Mouse (Mus musculus): Measurements from ENCODE around the gene Copa. TPM values are rescaled to one million over a fixed set of nuclear protein-coding genes. Genes with fewer than 3 reads are reported as not detected.

The Copa gene
- total RNA-seq, 2 experiments from 2014 or later, result 143 to 144 TPM

DNA sequence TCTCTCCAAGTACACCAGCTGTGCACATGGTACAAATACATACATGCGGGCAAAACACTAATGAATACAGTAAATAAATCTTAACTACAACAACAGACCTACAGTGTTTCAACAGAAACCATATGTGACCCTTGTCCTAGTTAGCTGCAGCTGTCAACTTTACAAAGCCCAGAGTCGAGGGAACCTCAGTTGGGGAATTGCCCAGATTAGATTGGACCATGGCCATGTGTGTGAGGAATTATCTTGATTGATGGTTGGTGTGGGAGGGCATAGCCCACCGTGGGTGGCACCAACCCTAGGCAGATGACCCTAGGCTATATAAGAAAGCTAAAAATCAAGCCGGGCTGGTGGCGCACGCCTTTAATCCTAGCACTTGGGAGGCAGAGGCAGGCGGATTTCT, 50.0 kb downstream of the Copa start:
- intact Hi-C loops (cut with DNase I), result no loop called here
- DNase-seq (ENCODE audit: low spot score in 2 of 2), result no peak

DNA sequence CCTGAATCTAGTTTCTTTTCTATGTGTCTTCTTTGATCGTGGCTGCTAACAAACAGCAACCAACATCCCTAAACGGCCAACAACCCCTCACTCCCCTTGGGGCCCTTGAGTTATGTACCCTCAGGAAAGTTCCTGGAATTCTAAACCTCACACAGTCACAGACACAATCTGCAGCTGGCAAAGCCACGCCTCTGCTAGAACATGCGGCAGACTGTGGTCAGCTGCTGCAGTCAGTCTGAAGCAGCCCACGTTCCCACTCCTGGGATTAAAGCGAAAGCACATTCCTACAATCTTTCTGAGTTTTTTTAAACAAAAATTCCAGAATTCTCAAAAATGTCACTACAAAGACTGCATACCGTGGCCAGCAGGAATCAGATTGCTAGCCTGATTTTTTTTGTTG, 51.2 kb downstream of the Copa start:
- no peak for DNase-seq (ENCODE audit: low spot score in 2 of 2)
- intact Hi-C loops (cut with DNase I), result no loop called here

DNA sequence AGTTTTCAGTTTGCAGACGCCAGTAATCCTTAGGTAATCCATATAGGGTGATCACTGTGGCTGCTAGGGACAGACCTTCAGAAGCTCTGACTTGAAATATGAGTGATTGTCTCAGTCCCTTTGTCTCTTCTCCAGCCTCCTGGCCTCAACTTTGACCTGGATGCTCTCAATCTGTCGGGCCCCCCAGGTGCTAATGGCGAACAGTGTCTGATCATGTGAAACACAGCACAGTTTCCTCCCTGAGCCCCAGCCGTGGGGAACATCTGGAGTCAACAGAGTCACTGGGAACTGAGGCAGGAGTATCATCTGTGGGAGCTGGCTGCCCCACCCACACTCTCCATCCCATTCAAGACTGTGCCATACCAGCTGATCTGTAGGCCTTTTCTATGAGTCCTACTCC, 51.7 kb downstream of the Copa start:
- no peak for DNase-seq (ENCODE audit: low spot score in 2 of 2)
- intact Hi-C loops (cut with DNase I), result no loop called here

DNA sequence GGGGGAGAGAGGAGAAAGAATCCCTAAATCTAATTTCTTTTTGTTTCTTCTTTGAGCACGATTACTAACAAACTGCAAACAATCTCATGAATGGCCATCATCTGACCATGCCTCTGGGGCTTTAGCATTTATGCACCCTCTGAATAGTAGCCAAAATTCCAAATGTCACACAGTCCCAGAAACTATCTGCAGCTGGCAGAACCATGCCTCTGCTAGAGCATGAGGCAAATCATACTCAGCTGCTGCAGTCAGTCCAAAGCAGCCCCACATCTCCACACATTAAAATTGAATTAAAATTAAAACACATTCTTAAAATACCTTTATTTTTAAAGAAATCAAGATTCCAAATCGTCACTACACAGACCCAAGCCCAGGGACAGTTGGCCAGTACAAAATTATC, 57.8 kb downstream of the Copa start:
- DNase-seq (ENCODE audit: low spot score in 2 of 2), result no peak
- intact Hi-C loops (cut with DNase I), result no loop called here

DNA sequence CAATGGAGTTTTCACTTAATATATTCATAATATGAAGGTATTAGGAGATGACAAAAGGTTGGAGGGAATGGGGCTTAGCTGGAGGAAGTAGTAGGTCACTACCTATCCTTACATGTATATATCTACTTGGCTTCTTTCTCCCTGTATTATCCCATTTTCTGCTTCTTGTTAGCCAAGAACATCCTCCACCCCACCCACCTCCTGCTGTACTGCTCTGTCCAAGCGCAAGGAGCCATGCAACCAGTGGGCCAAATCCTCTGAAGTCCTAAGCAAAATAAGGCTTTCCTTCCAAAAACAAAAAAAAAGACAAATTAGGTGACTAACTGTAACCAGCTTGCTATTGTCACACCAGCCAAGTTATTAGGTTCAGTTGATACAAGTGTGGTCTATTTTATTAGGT, 58.5 kb downstream of the Copa start:
- DNase-seq (ENCODE audit: low spot score in 2 of 2), result no peak
- intact Hi-C loops (cut with DNase I), result no loop called here

DNA sequence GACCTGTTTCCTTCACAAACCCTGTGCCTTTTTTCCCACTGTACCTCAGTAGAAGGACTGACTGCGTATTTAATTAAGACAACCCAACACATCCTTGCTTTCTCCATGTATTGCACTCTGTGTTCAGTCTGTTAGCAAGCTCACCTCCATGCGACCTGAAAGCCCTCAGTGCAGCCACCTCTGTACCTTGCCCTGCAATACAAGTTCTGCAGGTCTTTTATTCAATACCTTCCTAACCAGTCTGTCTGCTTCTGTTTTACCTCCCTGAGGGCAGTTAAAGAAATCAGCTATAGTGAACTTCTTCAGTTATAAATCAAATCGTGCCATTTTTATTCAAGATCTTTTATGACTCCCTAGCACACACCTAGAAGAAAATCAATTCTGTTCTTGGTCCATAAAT, 59.2 kb downstream of the Copa start:
- intact Hi-C loops (cut with DNase I), result no loop called here
- DNase-seq (ENCODE audit: low spot score in 2 of 2), result no peak

DNA sequence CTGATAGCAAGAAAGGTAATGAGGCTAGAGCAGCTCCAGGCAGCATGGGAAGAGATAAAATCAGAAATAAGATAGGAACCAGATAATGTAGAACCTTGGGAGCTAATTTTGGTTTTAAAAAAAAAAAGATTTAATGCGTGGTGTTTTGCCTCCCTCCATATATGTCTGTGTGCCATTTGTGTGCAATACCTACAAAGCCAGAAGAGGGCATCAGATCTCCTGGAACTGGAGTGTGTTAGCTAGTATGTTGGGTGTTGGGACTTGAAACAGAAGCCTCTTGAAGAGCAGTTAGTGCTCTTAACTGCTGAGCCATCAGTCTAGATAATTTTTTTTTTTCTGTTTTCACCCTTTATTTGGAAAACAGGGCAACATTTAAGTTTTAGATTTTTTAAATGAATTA, 61.2 kb downstream of the Copa start:
- intact Hi-C loops (cut with DNase I), result no loop called here
- peak; percentile 35 to 42 for DNase-seq (ENCODE audit: low spot score in 2 of 2)

DNA sequence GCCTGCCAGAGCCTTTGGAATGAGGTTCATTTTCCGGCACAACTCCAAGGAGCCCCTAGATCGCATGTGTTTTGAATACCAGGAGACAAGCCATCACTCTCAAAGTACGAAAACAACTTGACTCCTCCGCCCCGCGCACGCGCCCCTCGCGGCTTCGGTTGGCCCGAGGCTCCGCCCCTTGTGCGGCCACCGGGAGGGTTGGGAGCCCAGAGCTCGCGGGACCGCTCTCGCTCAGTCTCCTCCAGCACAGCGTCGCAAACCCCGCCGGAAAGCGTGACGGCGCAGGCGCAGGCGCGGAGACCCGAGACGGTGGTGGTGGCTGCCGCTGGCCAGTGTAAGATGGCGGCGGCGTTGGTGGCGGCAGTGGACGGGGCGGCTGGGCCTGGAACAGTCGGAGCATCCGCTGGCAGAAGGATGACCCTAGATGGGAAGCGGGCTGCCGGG, 65.5 kb downstream of the Copa start, which contains the start of gene Dcaf8:
Dcaf8 (plus strand) TSS at position 250 of the 444 bp plus-strand sequence.
- intact Hi-C loops (cut with DNase I), result loop anchor here (1.0 to 5.0 kb wide), 3 partner anchors 59 to 219 kb away; partner anchors contain the start of gene Pea15a
- DNase-seq (ENCODE audit: low spot score in 2 of 2), result peak; percentile 96 to 97

DNA sequence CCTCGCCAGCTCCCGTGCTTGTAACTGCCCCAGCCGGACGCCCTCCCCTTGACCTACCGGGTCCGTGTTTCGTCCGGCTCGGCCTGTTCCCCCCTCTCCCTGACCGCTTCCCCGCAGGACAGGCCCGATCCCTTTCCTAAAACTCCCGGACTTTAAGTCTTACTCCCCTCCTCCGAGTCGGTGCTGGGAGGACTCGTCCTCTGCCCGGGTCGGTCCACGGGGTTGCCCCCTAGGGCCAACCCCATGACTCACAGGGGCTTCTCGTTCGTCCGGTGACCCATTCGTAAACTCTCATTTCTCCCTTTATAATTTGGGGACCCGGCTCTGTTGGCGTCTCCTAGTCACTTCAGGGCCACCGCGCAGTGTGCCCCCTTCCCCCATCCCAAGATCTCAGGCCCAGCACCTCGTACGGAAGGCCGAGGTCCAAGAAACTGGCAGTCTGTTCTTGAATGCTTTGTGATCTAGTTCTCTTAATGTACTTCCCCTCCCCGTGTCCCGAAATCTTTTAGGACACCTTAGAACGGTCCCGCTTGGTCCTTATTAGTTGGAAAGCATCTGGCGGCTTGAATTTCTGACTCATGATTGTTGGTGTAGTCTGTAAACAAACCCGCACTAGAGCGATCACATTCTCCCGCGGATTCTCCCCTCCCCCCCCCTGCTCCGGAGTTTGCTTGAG, 66.1 kb downstream of the Copa start:
- peak in 1 of 2 experiments; percentile 45 for DNase-seq (ENCODE audit: low spot score in 2 of 2)
- intact Hi-C loops (cut with DNase I), result loop anchor here (1.0 to 5.0 kb wide), 3 partner anchors 59 to 219 kb away; partner anchors contain the start of gene Pea15a

DNA sequence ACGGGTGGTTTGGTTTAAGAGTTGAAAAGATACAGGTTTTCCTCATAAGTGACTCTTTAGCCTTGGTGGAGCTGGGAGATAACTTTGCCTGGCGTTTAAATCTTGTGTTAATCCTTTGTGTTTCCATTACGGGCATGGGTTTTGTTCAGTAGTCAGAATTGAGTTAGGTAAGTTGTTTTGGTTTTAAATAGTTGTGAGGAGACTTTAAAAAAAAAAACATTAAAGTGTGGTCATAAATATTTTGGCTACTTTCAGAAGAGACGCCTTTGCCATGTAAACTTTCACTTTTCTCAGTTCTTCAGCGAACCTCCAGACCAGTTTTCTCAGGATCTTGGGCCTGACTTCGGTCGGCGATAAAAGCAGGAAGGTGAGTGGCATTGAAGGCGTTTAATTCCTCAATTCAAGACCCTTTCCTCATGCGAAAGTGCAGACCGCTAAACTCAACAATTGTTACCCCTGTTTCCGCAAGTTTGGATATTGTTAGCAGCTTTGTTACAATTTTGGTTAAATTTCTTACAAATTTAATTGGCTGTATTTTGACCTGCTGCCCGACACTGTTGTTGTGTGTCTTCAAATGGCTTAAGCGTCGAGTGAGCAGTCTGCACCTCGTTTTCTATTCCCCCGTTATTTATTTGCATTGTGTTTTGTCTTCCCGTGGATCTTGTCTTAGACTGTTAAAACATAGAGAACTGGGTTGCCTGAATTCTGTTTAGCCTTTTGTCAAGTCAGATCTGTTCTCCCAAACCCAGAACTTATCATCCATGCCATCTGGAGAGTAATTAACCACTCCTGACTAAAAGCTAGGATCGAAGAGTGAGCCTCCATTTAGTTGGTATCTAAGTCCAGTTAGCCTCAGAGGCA, 66.9 kb downstream of the Copa start:
- DNase-seq (ENCODE audit: low spot score in 2 of 2), result no peak
- intact Hi-C loops (cut with DNase I), result loop anchor here (1.0 to 5.0 kb wide), 3 partner anchors 58 to 218 kb away; partner anchors contain the start of gene Pea15a

DNA sequence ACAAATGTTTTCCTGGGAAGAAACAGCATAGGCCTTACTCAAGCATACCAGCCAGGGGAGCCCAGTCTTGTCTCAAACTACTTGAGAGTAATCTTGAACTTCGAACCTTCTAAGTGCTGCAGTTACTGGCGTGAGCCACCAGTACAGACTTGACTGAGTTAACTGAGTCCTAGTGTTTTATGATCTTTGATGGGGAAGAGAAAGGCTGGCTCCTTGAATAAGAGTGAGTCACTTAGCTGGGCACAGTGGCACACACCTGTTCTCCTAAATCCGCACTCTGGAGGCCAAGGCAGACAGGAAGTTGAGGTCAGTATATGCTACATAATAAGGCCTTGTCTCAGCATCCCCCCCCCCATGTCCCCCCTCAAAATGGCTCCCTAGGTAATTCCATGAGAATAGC, 72.2 kb downstream of the Copa start:
- intact Hi-C loops (cut with DNase I), result loop anchor here (5.0 kb wide), 1 partner anchor 38 kb away; no protein-coding TSS in a partner anchor
- DNase-seq (ENCODE audit: low spot score in 2 of 2), result no peak

DNA sequence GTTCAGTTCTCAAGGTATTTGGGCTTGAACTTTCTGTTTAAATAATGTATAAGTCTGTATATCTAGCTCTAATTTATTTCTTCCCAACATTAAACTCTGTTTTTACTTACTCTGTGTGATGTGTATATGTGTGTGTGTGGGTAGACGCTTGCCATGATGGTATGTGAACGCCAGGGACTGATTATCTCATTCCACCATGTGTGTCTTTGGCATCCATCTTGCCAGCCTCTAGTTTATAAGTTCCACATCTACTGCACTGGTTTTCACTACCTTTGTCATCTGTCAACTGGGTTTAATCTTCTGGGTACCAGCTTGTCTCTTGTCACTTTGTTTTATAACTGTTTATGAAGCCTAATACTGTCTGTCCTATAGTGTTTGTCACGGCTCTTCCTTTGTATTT, 73.2 kb downstream of the Copa start:
- no peak for DNase-seq (ENCODE audit: low spot score in 2 of 2)
- intact Hi-C loops (cut with DNase I), result no loop called here

DNA sequence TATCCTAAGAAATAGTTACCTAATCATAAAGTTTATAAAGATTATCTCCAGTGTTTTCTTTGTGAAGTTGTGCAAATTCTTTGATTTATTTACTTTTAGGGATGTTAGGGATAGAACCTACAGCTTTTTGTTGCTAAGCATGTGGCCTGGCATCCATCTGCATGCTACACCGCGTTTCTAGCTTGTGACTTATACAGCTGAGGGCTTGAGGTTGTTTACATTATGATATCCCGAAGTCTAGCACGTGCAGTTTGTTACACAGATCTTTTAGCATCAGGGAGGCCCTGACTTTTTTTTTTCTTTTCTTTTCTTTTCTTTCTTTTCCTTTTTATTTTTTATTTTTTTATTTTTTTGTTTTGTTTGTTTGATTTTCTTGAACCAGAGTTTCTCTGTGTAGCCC, 77.6 kb downstream of the Copa start:
- no peak for DNase-seq (ENCODE audit: low spot score in 2 of 2)
- intact Hi-C loops (cut with DNase I), result loop anchor here (2.0 to 5.0 kb wide), 2 partner anchors 57 to 151 kb away; partner anchors contain the start of gene Casq1

DNA sequence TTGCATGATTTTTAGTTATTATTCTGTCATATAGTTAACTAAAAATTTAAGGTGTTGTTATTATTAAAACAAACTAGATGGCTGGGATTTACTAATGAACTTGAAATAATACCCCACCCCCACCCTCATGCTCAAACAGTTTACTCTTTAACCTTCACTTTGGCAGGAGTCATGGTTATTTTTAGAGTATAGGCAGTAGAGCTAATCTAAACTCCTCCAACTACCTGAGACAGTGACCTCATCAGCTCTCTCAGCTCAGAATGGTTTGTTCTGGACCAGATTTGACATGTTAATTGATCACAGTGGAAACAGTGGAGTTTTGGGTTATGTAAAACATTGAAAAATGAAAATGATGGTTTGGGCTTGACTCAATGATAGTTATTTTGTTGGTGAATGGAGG, 78.2 kb downstream of the Copa start:
- intact Hi-C loops (cut with DNase I), result loop anchor here (2.0 to 5.0 kb wide), 2 partner anchors 57 to 150 kb away; partner anchors contain the start of gene Casq1
- DNase-seq (ENCODE audit: low spot score in 2 of 2), result no peak

DNA sequence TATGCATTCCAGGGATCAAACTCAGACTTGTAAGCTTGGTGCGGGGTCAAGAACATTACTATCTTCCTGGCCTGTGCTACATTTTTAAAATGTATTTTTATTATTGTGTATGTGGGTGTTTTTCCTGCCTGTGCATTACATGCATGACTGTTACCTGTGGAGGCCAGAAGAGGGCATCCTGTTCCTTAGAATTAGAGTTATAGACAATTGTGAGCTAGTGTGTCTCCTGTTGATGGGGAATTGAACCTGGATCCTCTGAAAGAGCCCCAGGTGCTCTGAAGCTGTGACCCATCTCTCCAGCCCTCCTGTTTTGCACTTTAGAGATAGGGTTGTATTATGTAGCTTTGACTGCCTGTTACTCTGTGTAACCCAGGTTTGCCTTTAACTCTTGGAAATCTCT, 79.7 kb downstream of the Copa start:
- DNase-seq (ENCODE audit: low spot score in 2 of 2), result no peak
- intact Hi-C loops (cut with DNase I), result loop anchor here (5.0 kb wide), 1 partner anchor 55 kb away; the partner anchor contains the start of gene Casq1

DNA sequence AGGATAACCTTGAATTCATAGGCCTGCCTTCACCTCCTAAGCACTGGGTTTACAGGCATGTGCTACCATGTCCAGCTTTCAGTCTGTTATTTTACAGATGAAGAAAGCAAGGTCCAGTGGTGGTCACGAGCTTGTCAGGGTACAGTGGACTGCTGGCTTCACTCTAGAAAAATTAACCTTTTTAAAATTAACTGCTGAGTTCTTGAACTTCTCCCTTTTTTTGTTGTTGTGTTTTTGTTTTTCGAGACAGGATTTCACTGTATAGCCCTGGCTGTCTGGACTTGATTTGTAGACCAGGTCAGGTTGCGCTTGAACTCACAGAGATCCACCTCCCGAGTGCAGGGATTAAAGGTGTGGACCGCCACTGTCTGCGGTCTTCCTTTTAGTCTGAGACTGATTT, 80.6 kb downstream of the Copa start:
- intact Hi-C loops (cut with DNase I), result loop anchor here (5.0 kb wide), 1 partner anchor 54 kb away; the partner anchor contains the start of gene Casq1
- no peak for DNase-seq (ENCODE audit: low spot score in 2 of 2)

DNA sequence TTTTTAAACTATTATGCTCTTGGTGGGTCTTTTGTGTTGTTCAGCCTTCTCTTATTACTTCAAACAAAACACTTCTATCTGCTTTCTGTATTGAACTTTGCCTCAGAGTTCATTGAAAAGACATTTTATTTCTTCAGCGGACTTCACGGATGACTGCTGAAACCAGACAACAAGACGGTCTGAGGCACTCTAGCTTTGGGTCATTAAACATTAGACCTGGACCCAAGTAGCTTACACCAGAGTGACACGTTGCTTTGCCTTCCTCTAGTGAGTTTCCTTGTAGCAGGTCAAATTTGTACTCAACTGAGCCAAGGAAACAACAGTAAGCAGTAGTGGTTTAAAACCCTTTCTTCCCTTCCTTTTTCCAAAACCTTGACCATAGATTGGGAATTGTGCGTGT, 85.6 kb downstream of the Copa start:
- no peak for DNase-seq (ENCODE audit: low spot score in 2 of 2)
- intact Hi-C loops (cut with DNase I), result no loop called here

DNA sequence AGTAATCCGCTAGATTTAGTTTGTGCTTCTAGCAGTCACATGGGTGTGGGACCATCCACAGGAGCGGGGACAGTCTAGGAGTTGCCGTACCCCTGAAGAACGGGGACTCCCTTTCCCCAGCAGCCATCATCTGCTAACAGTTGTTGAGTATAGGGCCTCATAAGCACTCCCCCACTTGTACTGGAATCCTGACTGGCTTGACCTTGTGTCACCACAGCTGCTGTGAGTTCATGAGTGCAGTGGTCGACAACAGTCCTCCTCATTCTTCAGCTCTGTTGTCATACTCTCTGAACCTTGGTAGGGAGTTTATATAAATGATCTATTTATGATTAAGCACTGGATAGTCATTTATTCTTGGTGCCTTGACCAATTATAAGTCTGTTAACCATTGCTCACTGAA, 87.5 kb downstream of the Copa start:
- DNase-seq (ENCODE audit: low spot score in 2 of 2), result no peak
- intact Hi-C loops (cut with DNase I), result no loop called here

Data from left cerebral cortex, postnatal 36 days (tissue).